Mouse (Mus musculus) kidney, adult 2 months (tissue): ENCODE measurements around the gene Pla2r1. TPM values are rescaled to one million over a fixed set of nuclear protein-coding genes. Genes with fewer than 3 reads are reported as not detected.

Experiments used
- DNase-seq: peaks from one replicate; pipeline ENCODE4 v3.0.0; 2021
- H3K27ac ChIP-seq: fragments of 200-500 bp; 2 replicates; pipeline ENCODE4 v1.5.1; 2012; ENCODE audit warnings: low read depth, low read length, control low read depth, inconsistent platforms; ENCODE audit not compliant: insufficient read depth
- H3K27me3 ChIP-seq: fragments of 200-500 bp; replicated peaks from 2 replicates; pipeline ENCODE4 v1.6.1; 2012; ENCODE audit warnings: mild to moderate bottlenecking, moderate library complexity, low read length, inconsistent platforms; ENCODE audit not compliant: control insufficient read depth, insufficient read depth
- H3K36me3 ChIP-seq: fragments of 200-500 bp; 2 replicates; pipeline ENCODE4 v1.6.1; 2012; ENCODE audit warnings: mild to moderate bottlenecking, moderate library complexity, low read length, inconsistent platforms; ENCODE audit not compliant: control insufficient read depth, insufficient read depth
- H3K4me1 ChIP-seq: fragments of 200-500 bp; 2 replicates; pipeline ENCODE4 v1.6.1; 2011; ENCODE audit warnings: low read length; ENCODE audit not compliant: control insufficient read depth, insufficient read depth
- H3K4me3 ChIP-seq: fragments of 200-500 bp; 2 replicates; pipeline ENCODE4 v1.5.1; 2011; ENCODE audit warnings: mild to moderate bottlenecking, low read depth, low read length, control low read depth; ENCODE audit not compliant: insufficient read depth
- CTCF ChIP-seq: fragments of 200-500 bp; conservative IDR thresholded peaks from 2 replicates; pipeline ENCODE4 v1.5.1; 2011; ENCODE audit warnings: low read depth, mild to moderate bottlenecking, control low read depth, low read length, moderate library complexity, mixed read lengths; ENCODE audit not compliant: insufficient read depth, insufficient read length
- POLR2A ChIP-seq: fragments of 200-500 bp; IDR thresholded peaks from one replicate; pipeline ENCODE4 v1.6.1; 2011; ENCODE audit warnings: low read depth, low read length, control low read depth
- WGBS: fragments of 180-500 bp; shearing (Covaris S2); methylation state at CpG from one replicate; pipeline ENCODE4 v1.1.7; 2018; 5-methylcytosine and 5-hydroxymethylcytosine counted together
- polyA plus RNA-seq: library from polyadenylated mRNA; depleted of rRNA; stranded (reverse); fragments of >200 nt; gene quantifications from 2 replicates; pipeline ENCODE4 v1.2.3, GENCODE M21; 2012

Gene Pla2r1
- polyA plus RNA-seq, 1 experiment = 4.8 TPM

GRCm38 (mm10) chr2:60384083-60384762, 168.9 kb downstream of the Pla2r1 start:
- Histone ChIP-seq H3K4me1 (peaks cover 5% of the 10 kb centered on the region; the same call in 1 of the 2 replicates), H3K4me3 (no peak overlapping the region), H3K27ac (no peak overlapping the region), H3K36me3 (no peaks in the 10 kb centered on the region), H3K27me3 (no peaks in the 10 kb centered on the region)
- 54% methylated on average over 7 of the region's 7 CpGs for WGBS
- TF ChIP-seq POLR2A (no peak), CTCF (no peak)
- DNase-seq = no peak

GRCm38 (mm10) chr2:60382858-60383669, 170.0 kb downstream of the Pla2r1 start, which contains the start of gene Ly75:
Gene Ly75, minus strand, starts transcription at chr2:60383303.
- Histone ChIP-seq H3K36me3 (no peaks in the 10 kb centered on the region), H3K27me3 (no peaks in the 10 kb centered on the region), H3K4me1 (peaks cover 5% of the 10 kb centered on the region; the same call in 1 of the 2 replicates), H3K4me3 (peak within 1 kb of the TSS; percentile 51), H3K27ac (no peak within 1 kb of the TSS)
- TF ChIP-seq CTCF (no peak), POLR2A (no peak)
- peak; percentile 90 for DNase-seq
- WGBS = 3% methylated on average over 46 of the region's 46 CpGs

GRCm38 (mm10) chr2:60382346-60382745, 170.8 kb downstream of the Pla2r1 start:
- no peaks in the 10 kb centered on the region for H3K27me3 ChIP-seq
- DNase-seq = no peak
- no peaks in the 10 kb centered on the region for H3K36me3 ChIP-seq
- WGBS = 86% methylated on average over 3 of the region's 3 CpGs
- no peak overlapping the region for H3K27ac ChIP-seq
- peak overlapping the region; percentile 51; the same call in 1 of the 2 replicates for H3K4me3 ChIP-seq
- peaks cover 5% of the 10 kb centered on the region; the same call in 1 of the 2 replicates for H3K4me1 ChIP-seq
- TF ChIP-seq POLR2A (no peak), CTCF (no peak)

GRCm38 (mm10) chr2:60377260-60377659, 175.8 kb downstream of the Pla2r1 start:
- Histone ChIP-seq H3K27me3 (no peaks in the 10 kb centered on the region), H3K36me3 (no peaks in the 10 kb centered on the region), H3K4me3 (no peak overlapping the region), H3K27ac (no peak overlapping the region), H3K4me1 (no peaks in the 10 kb centered on the region)
- 77% methylated on average over 5 of the region's 5 CpGs for WGBS
- DNase-seq = no peak
- TF ChIP-seq POLR2A (no peak), CTCF (no peak)

- DNase-seq = no peak
- 92% methylated on average over 15 of the region's 15 CpGs for WGBS
- Histone ChIP-seq H3K27me3 (no peaks in the 10 kb centered on the region), H3K4me3 (no peak overlapping the region), H3K36me3 (no peaks in the 10 kb centered on the region), H3K4me1 (no peaks in the 10 kb centered on the region), H3K27ac (no peak overlapping the region)
- TF ChIP-seq CTCF (no peak), POLR2A (no peak)
Measured at GRCm38 (mm10) chr2:60375608-60376107, 177.4 kb downstream of the Pla2r1 start.

GRCm38 (mm10) chr2:60375126-60375525, 178.0 kb downstream of the Pla2r1 start:
- no peaks in the 10 kb centered on the region for H3K4me1 ChIP-seq
- no peaks in the 10 kb centered on the region for H3K36me3 ChIP-seq
- no peak overlapping the region for H3K4me3 ChIP-seq
- no peak overlapping the region for H3K27ac ChIP-seq
- no peak for DNase-seq
- WGBS = 82% methylated on average over 8 of the region's 8 CpGs
- no peaks in the 10 kb centered on the region for H3K27me3 ChIP-seq
- TF ChIP-seq CTCF = no peak
- TF ChIP-seq POLR2A = no peak

- DNase-seq = no peak
- no peak overlapping the region for H3K27ac ChIP-seq
- H3K27me3 ChIP-seq = no peaks in the 10 kb centered on the region
- TF ChIP-seq CTCF (no peak), POLR2A (no peak)
- H3K4me3 ChIP-seq = no peak overlapping the region
- H3K36me3 ChIP-seq = no peaks in the 10 kb centered on the region
- no peaks in the 10 kb centered on the region for H3K4me1 ChIP-seq
- 96% methylated on average over 5 of the region's 5 CpGs for WGBS
Measured at GRCm38 (mm10) chr2:60370188-60370587, 182.9 kb downstream of the Pla2r1 start.
